Mouse (Mus musculus) MEL (cell line): ENCODE measurements around the gene 2310022A10Rik. TPM values are rescaled to one million over a fixed set of nuclear protein-coding genes. Genes with fewer than 3 reads are reported as not detected.

Experiments used
- DNase-seq: peaks from one replicate; pipeline ENCODE4 v3.0.0; 2011; ENCODE audit warnings: low read depth, low spot score
- H3K27ac ChIP-seq: 2 replicates; pipeline ENCODE4 v1.5.1; 2012; ENCODE audit warnings: low read depth, mild to moderate bottlenecking, control low read depth, low read length, moderate library complexity; ENCODE audit not compliant: control insufficient read depth
- H3K27me3 ChIP-seq, 2 experiments: fragments of 150-350 bp in 1 of 2; sonication (generic) in 1 of 2; 2 replicates each; pipeline ENCODE4 v1.6.1; 2012; ENCODE audit warnings: low read length in 2 of 2, mild to moderate bottlenecking in 2 of 2, improper control_type of control experiment in 1 of 2, moderate library complexity in 1 of 2; ENCODE audit not compliant: insufficient read depth in 2 of 2, control insufficient read depth in 1 of 2
- H3K36me3 ChIP-seq, 2 experiments: 2 replicates each; pipeline ENCODE4 v1.6.1; 2012 to 2014; ENCODE audit warnings: low read length in 2 of 2, improper control_type of control experiment in 1 of 2, inconsistent platforms in 1 of 2, mild to moderate bottlenecking in 1 of 2; ENCODE audit not compliant: insufficient read depth in 2 of 2, control insufficient read depth in 1 of 2
- H3K4me1 ChIP-seq, 2 experiments: fragments of 150-350 bp in 1 of 2; sonication (generic) in 1 of 2; 2 replicates each; pipeline ENCODE4 v1.6.1; 2012; ENCODE audit warnings: low read length in 2 of 2, improper control_type of control experiment in 1 of 2, mild to moderate bottlenecking in 1 of 2; ENCODE audit not compliant: insufficient read depth in 2 of 2, control insufficient read depth in 1 of 2
- H3K4me3 ChIP-seq, 2 experiments: fragments of 150-350 bp in 1 of 2; sonication (generic) in 1 of 2; 2 replicates each; pipeline ENCODE4 v1.5.1; 2012; ENCODE audit warnings: low read depth in 2 of 2, low read length in 2 of 2, mild to moderate bottlenecking in 2 of 2, moderate library complexity in 2 of 2, control low read depth in 1 of 2, improper control_type of control experiment in 1 of 2; ENCODE audit not compliant: control insufficient read depth in 1 of 2, insufficient read depth in 1 of 2
- H3K79me2 ChIP-seq: 2 replicates; pipeline ENCODE4 v1.6.1; 2012; ENCODE audit warnings: mild to moderate bottlenecking, low read length, moderate library complexity; ENCODE audit not compliant: control insufficient read depth, poor library complexity, insufficient read depth
- H3K9ac ChIP-seq: 2 replicates; pipeline ENCODE4 v1.6.1; 2012; ENCODE audit warnings: low read depth, mild to moderate bottlenecking, control low read depth, low read length, moderate library complexity; ENCODE audit not compliant: control insufficient read depth, poor library complexity, severe bottlenecking
- H3K9me3 ChIP-seq: fragments of 150-350 bp; sonication (generic); replicated peaks from 2 replicates; pipeline ENCODE4 v1.6.1; 2012; ENCODE audit warnings: mild to moderate bottlenecking, low read length, improper control_type of control experiment, moderate library complexity; ENCODE audit not compliant: insufficient read depth
- BHLHE40 ChIP-seq: IDR thresholded peaks from 2 replicates; pipeline ENCODE4 v1.6.1; 2012; ENCODE audit warnings: low read depth, mild to moderate bottlenecking, inconsistent platforms, low read length, improper control_type of control experiment, borderline replicate concordance
- CHD1 ChIP-seq: IDR thresholded peaks from 2 replicates; pipeline ENCODE4 v1.6.1; 2012; ENCODE audit warnings: low read depth, mild to moderate bottlenecking, inconsistent platforms, low read length, improper control_type of control experiment
- CHD2 ChIP-seq: IDR thresholded peaks from 2 replicates; pipeline ENCODE4 v1.6.1; 2011; ENCODE audit warnings: low read length, improper control_type of control experiment
- CTCF ChIP-seq, 3 experiments: IDR thresholded peaks in 2 of 3; conservative IDR thresholded peaks in 1 of 3; 2 replicates each; pipeline ENCODE4 v1.5.1; 2011 to 2012; ENCODE audit warnings: low read length in 3 of 3, low read depth in 2 of 3, mild to moderate bottlenecking in 2 of 3, improper control_type of control experiment in 1 of 3, inconsistent platforms in 1 of 3, mixed read lengths in 1 of 3, moderate library complexity in 1 of 3; ENCODE audit not compliant: control insufficient read depth in 1 of 3, insufficient read depth in 1 of 3, poor library complexity in 1 of 3, severe bottlenecking in 1 of 3
- ELF1 ChIP-seq: IDR thresholded peaks from 2 replicates; pipeline ENCODE4 v1.6.1; 2014; ENCODE audit warnings: low read depth, mild to moderate bottlenecking, inconsistent platforms, low read length, improper control_type of control experiment, moderate library complexity
- EP300 ChIP-seq, 2 experiments: IDR thresholded peaks; 2 replicates each; pipeline ENCODE4 v1.6.1; 2011; ENCODE audit warnings: improper control_type of control experiment in 2 of 2, low read length in 2 of 2, low read depth in 1 of 2, mild to moderate bottlenecking in 1 of 2
- ETS1 ChIP-seq: IDR thresholded peaks from 2 replicates; pipeline ENCODE4 v1.6.1; 2012; ENCODE audit warnings: low read depth, mild to moderate bottlenecking, inconsistent platforms, low read length, improper control_type of control experiment, moderate library complexity
- GABPA ChIP-seq: IDR thresholded peaks from 2 replicates; pipeline ENCODE4 v1.6.1; 2012; ENCODE audit warnings: low read depth, mild to moderate bottlenecking, inconsistent platforms, low read length, improper control_type of control experiment, moderate library complexity
- GATA1 ChIP-seq: IDR thresholded peaks from 2 replicates; pipeline ENCODE4 v1.6.1; 2011; ENCODE audit warnings: low read depth, low read length, improper control_type of control experiment
- HCFC1 ChIP-seq: IDR thresholded peaks from 2 replicates; pipeline ENCODE4 v1.6.1; 2012; ENCODE audit warnings: low read depth, mild to moderate bottlenecking, inconsistent platforms, low read length, improper control_type of control experiment, moderate library complexity
- JUND ChIP-seq: IDR thresholded peaks from 2 replicates; pipeline ENCODE4 v1.6.1; 2011; ENCODE audit warnings: low read depth, mild to moderate bottlenecking, improper control_type of control experiment, low read length
- KAT2A ChIP-seq: conservative IDR thresholded peaks from 2 replicates; pipeline ENCODE4 v1.6.1; 2012; ENCODE audit warnings: low read depth, low read length, improper control_type of control experiment, inconsistent platforms
- MAFK ChIP-seq: IDR thresholded peaks from 2 replicates; pipeline ENCODE4 v1.6.1; 2011; ENCODE audit warnings: low read depth, mild to moderate bottlenecking, low read length, improper control_type of control experiment, borderline replicate concordance
- MAX ChIP-seq: IDR thresholded peaks from 2 replicates; pipeline ENCODE4 v1.6.1; 2011; ENCODE audit warnings: low read length, improper control_type of control experiment
- MAZ ChIP-seq: IDR thresholded peaks from 2 replicates; pipeline ENCODE4 v1.6.1; 2012; ENCODE audit warnings: low read depth, mild to moderate bottlenecking, inconsistent platforms, low read length, improper control_type of control experiment
- MEF2A ChIP-seq: IDR thresholded peaks from 2 replicates; pipeline ENCODE4 v1.6.1; 2014; ENCODE audit warnings: low read depth, mild to moderate bottlenecking, inconsistent platforms, low read length, improper control_type of control experiment; ENCODE audit not compliant: poor library complexity, insufficient replicate concordance, severe bottlenecking; ENCODE audit errors: extremely low read depth
- MXI1 ChIP-seq: IDR thresholded peaks from 2 replicates; pipeline ENCODE4 v1.6.1; 2011; ENCODE audit warnings: mild to moderate bottlenecking, low read depth, low read length, improper control_type of control experiment
- MYB ChIP-seq: IDR thresholded peaks from 2 replicates; pipeline ENCODE4 v1.6.1; 2011; ENCODE audit warnings: mild to moderate bottlenecking, low read depth, low read length, improper control_type of control experiment
- MYC ChIP-seq: IDR thresholded peaks from 2 replicates; pipeline ENCODE4 v1.6.1; 2011; ENCODE audit warnings: low read depth, mild to moderate bottlenecking, low read length, improper control_type of control experiment, moderate library complexity
- NELFE ChIP-seq: IDR thresholded peaks from 2 replicates; pipeline ENCODE4 v1.6.1; 2011; ENCODE audit warnings: low read depth, low read length, improper control_type of control experiment
- NRF1 ChIP-seq: IDR thresholded peaks from 2 replicates; pipeline ENCODE4 v1.6.1; 2014; ENCODE audit warnings: low read depth, mild to moderate bottlenecking, inconsistent platforms, low read length, improper control_type of control experiment, moderate library complexity; ENCODE audit not compliant: poor library complexity, insufficient read depth, severe bottlenecking
- POLR2A ChIP-seq, 2 experiments: IDR thresholded peaks; 2 replicates each; pipeline ENCODE4 v1.6.1; 2011 to 2012; ENCODE audit warnings: low read length in 2 of 2, mild to moderate bottlenecking in 2 of 2, control low read depth in 1 of 2, improper control_type of control experiment in 1 of 2, low read depth in 1 of 2, moderate library complexity in 1 of 2; ENCODE audit not compliant: control insufficient read depth in 1 of 2, insufficient read depth in 1 of 2, poor library complexity in 1 of 2
- POLR2AphosphoS2 ChIP-seq: IDR thresholded peaks from 2 replicates; pipeline ENCODE4 v1.6.1; 2011; ENCODE audit warnings: low read length, improper control_type of control experiment
- POLR2AphosphoS5 ChIP-seq: IDR thresholded peaks from 2 replicates; pipeline ENCODE4 v1.6.1; 2012; ENCODE audit warnings: low read depth, borderline replicate concordance, mild to moderate bottlenecking, inconsistent platforms, low read length, moderate library complexity, mixed read lengths
- RAD21 ChIP-seq: IDR thresholded peaks from 2 replicates; pipeline ENCODE4 v1.6.1; 2011; ENCODE audit warnings: mild to moderate bottlenecking, low read depth, low read length, improper control_type of control experiment
- RCOR1 ChIP-seq: IDR thresholded peaks from 2 replicates; pipeline ENCODE4 v1.6.1; 2012; ENCODE audit warnings: low read depth, mild to moderate bottlenecking, inconsistent platforms, low read length, improper control_type of control experiment
- SIN3A ChIP-seq: IDR thresholded peaks from 2 replicates; pipeline ENCODE4 v1.6.1; 2012; ENCODE audit warnings: low read length, improper control_type of control experiment, inconsistent platforms
- SMC3 ChIP-seq: IDR thresholded peaks from 2 replicates; pipeline ENCODE4 v1.6.1; 2011; ENCODE audit warnings: low read depth, low read length, improper control_type of control experiment
- TAL1 ChIP-seq: IDR thresholded peaks from 2 replicates; pipeline ENCODE4 v1.6.1; 2012; ENCODE audit warnings: mild to moderate bottlenecking, inconsistent platforms, low read length, moderate library complexity, mixed read lengths
- TBP ChIP-seq: IDR thresholded peaks from 2 replicates; pipeline ENCODE4 v1.8.0; 2011; ENCODE audit warnings: low read depth, low read length, improper control_type of control experiment
- TCF12 ChIP-seq: IDR thresholded peaks from 2 replicates; pipeline ENCODE4 v1.6.1; 2014; ENCODE audit warnings: low read depth, mild to moderate bottlenecking, inconsistent platforms, low read length, improper control_type of control experiment, moderate library complexity
- UBTF ChIP-seq: IDR thresholded peaks from 2 replicates; pipeline ENCODE4 v1.6.1; 2012; ENCODE audit warnings: low read depth, mild to moderate bottlenecking, inconsistent platforms, low read length, improper control_type of control experiment, moderate library complexity, borderline replicate concordance; ENCODE audit not compliant: insufficient read depth
- USF1 ChIP-seq: IDR thresholded peaks from 2 replicates; pipeline ENCODE4 v1.6.1; 2014; ENCODE audit warnings: low read depth, mild to moderate bottlenecking, inconsistent platforms, low read length, improper control_type of control experiment, moderate library complexity
- USF2 ChIP-seq, 2 experiments: IDR thresholded peaks; 2 replicates each; pipeline ENCODE4 v1.6.1; 2011 to 2012; ENCODE audit warnings: improper control_type of control experiment in 2 of 2, low read length in 2 of 2, borderline replicate concordance in 1 of 2, inconsistent platforms in 1 of 2, low read depth in 1 of 2, mild to moderate bottlenecking in 1 of 2; ENCODE audit not compliant: insufficient read depth in 1 of 2
- ZC3H11A ChIP-seq: IDR thresholded peaks from 2 replicates; pipeline ENCODE4 v1.6.1; 2012; ENCODE audit warnings: low read depth, mild to moderate bottlenecking, inconsistent platforms, low read length, improper control_type of control experiment
- ZKSCAN1 ChIP-seq: IDR thresholded peaks from 2 replicates; pipeline ENCODE4 v1.6.1; 2012; ENCODE audit warnings: low read depth, mild to moderate bottlenecking, inconsistent platforms, low read length, improper control_type of control experiment, moderate library complexity
- ZMIZ1 ChIP-seq: IDR thresholded peaks from 2 replicates; pipeline ENCODE4 v1.6.1; 2012; ENCODE audit warnings: low read depth, mild to moderate bottlenecking, inconsistent platforms, low read length, improper control_type of control experiment, moderate library complexity
- ZNF384 ChIP-seq: IDR thresholded peaks from 2 replicates; pipeline ENCODE4 v1.6.1; 2012; ENCODE audit warnings: low read depth, mild to moderate bottlenecking, inconsistent platforms, low read length, improper control_type of control experiment
- polyA plus RNA-seq, 2 experiments: library from polyadenylated mRNA; stranded (reverse) in 1 of 2; unstranded in 1 of 2; fragments of >175 nt in 1 of 2; fragments of >200 nt in 1 of 2; gene quantifications; 2 replicates each; pipeline versions ENCODE4 v1.2.1 to v1.2.4; 2012; ENCODE audit warnings: low replicate concordance in 2 of 2, low read depth in 1 of 2; ENCODE audit not compliant: insufficient read length in 2 of 2, insufficient read depth in 1 of 2, missing spikeins in 1 of 2
- total RNA-seq: library from RNA; depleted of rRNA; stranded (reverse); fragments of 300-350 nt; gene quantifications from 2 replicates; pipeline ENCODE4 v1.2.3, GENCODE M21; 2012

The 2310022A10Rik gene
- total and polyA plus RNA-seq, 3 experiments, result 6.6 to 33.2 TPM; not detected in 1

GRCm38 (mm10) chr7:27508648-27509005, 44.4 kb upstream of the 2310022A10Rik start:
- H3K9me3 ChIP-seq, result no peaks in the 10 kb centered on the region
- no peaks in the 10 kb centered on the region; the same call in 1 of the 2 replicates for H3K79me2 ChIP-seq
- H3K4me3 ChIP-seq, result peak overlapping the region; percentile 55 to 61
- peak overlapping the region; percentile 63 for H3K27ac ChIP-seq
- peak; percentile 89 for DNase-seq
- no peaks in the 10 kb centered on the region for H3K27me3 ChIP-seq
- H3K36me3 ChIP-seq, result peaks cover 0 to 9% of the 10 kb centered on the region in 2 experiments; a peak in 2 of 4 replicates
- H3K9ac ChIP-seq, result peak overlapping the region; percentile 55
- H3K4me1 ChIP-seq, result peaks cover 3 to 6% of the 10 kb centered on the region in 2 experiments; a peak in 3 of 4 replicates
- TF ChIP-seq SMC3 (peak; percentile 83), KAT2A (no peak), POLR2AphosphoS5 (no peak), MEF2A (no peak), MAFK (no peak), ZMIZ1 (no peak), MYC (no peak), ZKSCAN1 (no peak), RCOR1 (no peak), JUND (no peak), MXI1 (peak; percentile 26; the same call in 1 of the 2 replicates), TAL1 (no peak), TBP (no peak), UBTF (no peak), MAZ (0 out of 2 replicates have a peak, but pooled peaks have one; percentile 25), ZC3H11A (peak; percentile 50), POLR2AphosphoS2 (no peak), ELF1 (no peak), POLR2A (IDR thresholded peaks at IDR 0.05; ENCODE audit: control insufficient read depth in 1 of 2, insufficient read depth in 1 of 2, low read depth in 1 of 2, low read length in 2 of 2, poor library complexity in 1 of 2) (no peak), NELFE (no peak), GABPA (no peak), MAX (no peak), MYB (no peak), NRF1 (no peak), EP300 (IDR thresholded peaks at IDR 0.05; ENCODE audit: low read depth in 1 of 2, low read length in 2 of 2) (0 out of 4 replicates have a peak, but pooled peaks of 1 of the 2 experiments have one; percentile 1), BHLHE40 (no peak), TCF12 (no peak), GATA1 (no peak), RAD21 (peak; percentile 47), ZNF384 (no peak), CTCF (IDR thresholded peaks at IDR 0.05 in 2 of 3, conservative IDR thresholded peaks at IDR 0.05 in 1 of 3; ENCODE audit: control insufficient read depth in 1 of 3, insufficient read depth in 1 of 3, low read depth in 2 of 3, low read length in 3 of 3, poor library complexity in 1 of 3, severe bottlenecking in 1 of 3) (peak; percentile 58 to 96 (median 77)), SIN3A (peak; percentile 66), CHD1 (no peak), ETS1 (peak; percentile 12; the same call in 1 of the 2 replicates), CHD2 (no peak), USF1 (no peak), USF2 (IDR thresholded peaks at IDR 0.05; ENCODE audit: borderline replicate concordance in 1 of 2, insufficient read depth in 1 of 2, low read depth in 1 of 2, low read length in 2 of 2) (no peak), HCFC1 (no peak; the same call in 1 of the 2 replicates)
